ENCODE assay signal across 8 mouse cellular contexts in the genomic region with DNA sequence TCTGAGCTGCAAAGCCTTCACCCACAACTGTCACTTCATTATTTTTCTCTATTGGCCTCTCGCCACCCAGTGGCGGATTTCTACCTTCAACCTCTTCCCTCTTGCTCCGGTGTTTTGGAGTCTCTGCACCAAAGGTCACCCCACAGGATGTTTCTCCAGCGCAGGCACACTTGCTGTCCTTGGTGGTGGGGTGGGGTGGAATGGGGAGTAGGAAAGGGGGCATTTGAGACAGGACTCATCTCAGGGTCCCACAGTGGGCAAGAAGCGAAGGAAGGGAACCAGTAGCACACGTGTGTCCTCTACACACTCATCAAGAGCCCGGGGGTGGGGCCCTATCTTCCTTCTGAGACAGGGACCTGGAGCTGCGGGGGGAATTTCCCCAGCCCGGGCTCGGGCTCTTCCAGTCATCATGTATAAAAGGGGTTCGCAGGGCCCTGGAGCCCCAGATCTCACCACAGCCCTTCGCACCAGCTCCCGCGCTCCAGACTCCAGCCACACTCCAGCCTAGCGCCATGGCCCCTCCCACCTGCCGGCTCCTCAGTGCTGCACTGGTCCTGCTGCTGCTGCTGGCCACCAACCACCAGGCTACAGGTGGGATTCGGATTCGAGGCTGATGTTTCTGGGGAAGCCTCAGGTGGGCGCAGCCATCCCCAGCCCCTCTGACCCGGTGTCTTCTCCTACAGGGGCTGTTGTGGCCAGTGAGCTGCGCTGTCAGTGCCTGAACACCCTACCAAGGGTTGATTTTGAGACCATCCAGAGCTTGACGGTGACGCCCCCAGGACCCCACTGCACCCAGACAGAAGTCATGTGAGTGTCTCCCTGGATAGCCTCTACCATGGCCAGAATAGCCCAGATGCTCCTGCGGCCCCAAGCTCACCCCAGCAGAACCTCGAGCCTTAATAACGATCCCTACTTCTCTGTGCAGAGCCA. TPM values are rescaled to one million over a fixed set of nuclear protein-coding genes. Genes with fewer than 3 reads are reported as not detected.
DNase-seq lines count a peak whose midpoint lies in the region; ATAC-seq lines count a peak whose summit lies in the region.

Gene Cxcl3 (plus strand): TSS at position 445 of the 930 bp plus-strand sequence.

- DNase-seq in cerebellum, adult 9-10 months: peak; percentile 4
- DNase-seq in cerebellum, adult 8-10 months: no peak
- DNase-seq in adipocyte (ENCODE audit: low spot score): peak; percentile 68
- DNase-seq in kidney, postnatal 10 days: peak; percentile 70
- DNase-seq in lung, postnatal 4 days: peak; percentile 39 to 55
- no peak for DNase-seq in left cerebral cortex, adult 9 months (ENCODE audit: low spot score in 2 of 2)

- H3K27ac ChIP-seq in heart, embryonic 13.5 days (replicated peaks): no peak within 1 kb of the TSS
- no peak within 1 kb of the TSS for H3K27ac ChIP-seq in stomach, embryonic 16.5 days (ENCODE audit: low read length)

- peak within 1 kb of the TSS; percentile 77 for H3K4me2 ChIP-seq in heart, embryonic 13.5 days
- H3K4me2 ChIP-seq in stomach, embryonic 16.5 days (ENCODE audit: low read depth, low read length): peak within 1 kb of the TSS; percentile 62

- peak within 1 kb of the TSS; percentile 66 for H3K9ac ChIP-seq in heart, embryonic 13.5 days
- no peak within 1 kb of the TSS; the same call in 1 of the 2 replicates for H3K9ac ChIP-seq in stomach, embryonic 16.5 days (ENCODE audit: low read length)

- H3K36me3 ChIP-seq in heart, embryonic 13.5 days: no peaks in the 10 kb centered on the region
- no peaks in the 10 kb centered on the region for H3K36me3 ChIP-seq in stomach, embryonic 16.5 days (ENCODE audit: control insufficient read depth, insufficient read depth, low read length)

- peaks cover 2% of the 10 kb centered on the region; the same call in 1 of the 2 replicates for H3K4me1 ChIP-seq in heart, embryonic 13.5 days
- H3K4me1 ChIP-seq in stomach, embryonic 16.5 days (ENCODE audit: control insufficient read depth, insufficient read depth, low read length): peaks cover 4% of the 10 kb centered on the region; the same call in 1 of the 2 replicates

- H3K4me3 ChIP-seq in heart, embryonic 13.5 days: peak within 1 kb of the TSS; percentile 47
- peak within 1 kb of the TSS; percentile 38 for H3K4me3 ChIP-seq in stomach, embryonic 16.5 days (replicated peaks; ENCODE audit: low read length)

- WGBS in heart, embryonic 13.5 days: 14% methylated on average over 26 of the region's 26 CpGs
- 19% methylated on average over 24 of the region's 26 CpGs for WGBS in stomach, embryonic 16.5 days

- ATAC-seq in heart, embryonic 13.5 days (ENCODE audit: extremely low read depth, insufficient number of reproducible peaks, low FRiP score, low TSS enrichment): peak; percentile 58
- peak; percentile 74; the same call in 1 of the 2 replicates for ATAC-seq in stomach, embryonic 16.5 days (ENCODE audit: insufficient read depth, low FRiP score)

- peaks cover 12% of the 10 kb centered on the region; the same call in 1 of the 2 replicates for H3K27me3 ChIP-seq in heart, embryonic 13.5 days (replicated peaks)
- H3K27me3 ChIP-seq in stomach, embryonic 16.5 days (ENCODE audit: control insufficient read depth, insufficient read depth, low read length): no peaks in the 10 kb centered on the region

- H3K9me3 ChIP-seq in heart, embryonic 13.5 days: no peaks in the 10 kb centered on the region
- H3K9me3 ChIP-seq in stomach, embryonic 16.5 days (replicated peaks; ENCODE audit: control insufficient read depth, low read length): no peaks in the 10 kb centered on the region

RNA-seq across cellular contexts. Expression of gene Cxcl3, which starts in this region (rescaled TPM):
- polyA plus RNA-seq in heart, embryonic 13.5 days (2015; fragmentation: Nextera tagmentation; extraction: Ambion mirVana): not detected in 2 replicates
- polyA plus RNA-seq in stomach, embryonic 16.5 days (2015; fragmentation: Nextera tagmentation; extraction: Ambion mirVana): not detected in 2 replicates

Comparison
In these comparisons a context has a peak if more than half of its experiments do, and no peak if none do; other contexts are left out.
1. DNase-seq: peak in cerebellum, adult 9-10 months (single experiment), adipocyte (single experiment), kidney, postnatal 10 days (single experiment) and lung, postnatal 4 days (2 of 2); none in cerebellum, adult 8-10 months (single experiment) and left cerebral cortex, adult 9 months (0 of 2).
2. Peak in ATAC-seq, H3K4me3 ChIP-seq, H3K9ac ChIP-seq and H3K4me2 ChIP-seq in heart, embryonic 13.5 days; RNA of the gene not detected or under 1 TPM.
3. Peak in ATAC-seq, H3K4me3 ChIP-seq and H3K4me2 ChIP-seq in stomach, embryonic 16.5 days; RNA of the gene not detected or under 1 TPM.